Mouse (Mus musculus): ENCODE measurements around the gene Cdc123. TPM values are rescaled to one million over a fixed set of nuclear protein-coding genes. Genes with fewer than 3 reads are reported as not detected.

Cdc123 gene
- polyA plus RNA-seq, 1 experiment from 2014 or later, result 147 TPM

DNA sequence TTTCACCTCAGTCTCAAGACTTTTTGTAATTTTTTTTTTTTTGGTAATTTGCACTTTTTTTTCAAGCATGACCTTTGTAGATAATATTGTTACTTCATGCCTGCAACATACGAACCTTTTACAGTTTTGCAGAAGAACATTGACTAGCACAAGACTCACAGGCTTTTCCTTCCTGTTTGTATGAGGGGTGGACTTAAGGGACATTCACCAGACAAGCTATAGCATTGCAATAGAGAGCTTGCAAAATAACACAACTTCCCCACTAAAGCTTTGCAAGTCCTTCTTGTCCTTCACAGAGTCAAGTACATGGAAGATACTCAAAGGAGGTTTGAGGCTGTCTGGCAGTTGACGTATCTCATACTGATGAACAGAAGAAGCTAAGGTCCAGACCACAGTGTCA, 72.5 kb downstream of the Cdc123 start:
- H3K4me3 ChIP-seq (ENCODE audit: low read depth, low read length), result no peak overlapping the region
- H3K27me3 ChIP-seq (replicated peaks; ENCODE audit: insufficient read depth, low read length), result no peaks in the 10 kb centered on the region

DNA sequence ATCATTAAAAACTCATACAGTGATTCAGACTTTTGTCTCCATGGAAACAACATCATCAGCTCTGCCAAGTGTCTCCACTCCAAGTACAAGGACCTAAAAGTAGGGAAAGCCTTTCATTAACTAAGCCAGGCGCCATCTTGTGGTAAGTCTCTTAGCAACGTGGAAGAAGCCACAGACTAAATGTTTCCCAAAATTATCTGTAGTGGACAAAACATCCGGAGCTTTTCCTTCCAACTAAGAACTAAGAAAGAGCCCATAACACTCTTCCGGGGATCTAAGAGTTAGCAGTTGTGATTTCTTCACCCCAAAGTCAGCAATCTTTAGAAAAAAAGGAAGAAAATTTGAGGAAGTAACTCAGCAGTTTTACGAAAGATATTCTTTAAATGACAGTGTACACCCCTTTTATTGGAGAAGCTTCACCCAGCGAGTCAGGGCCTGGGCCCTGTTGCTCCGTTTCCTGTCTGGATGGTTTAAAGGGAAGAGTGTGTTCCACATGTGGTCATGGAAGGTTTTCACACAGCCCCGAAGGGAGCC, 74.2 kb downstream of the Cdc123 start:
- Histone ChIP-seq H3K27me3 (replicated peaks; ENCODE audit: insufficient read depth, low read length) (no peaks in the 10 kb centered on the region), H3K36me3 (ENCODE audit: insufficient read depth, low read length) (no peaks in the 10 kb centered on the region), H3K9ac (replicated peaks; ENCODE audit: low read depth) (no peak overlapping the region), H3K4me3 (ENCODE audit: low read depth, low read length) (no peak overlapping the region), H3K4me1 (ENCODE audit: insufficient read depth, low read depth, low read length) (no peaks in the 10 kb centered on the region), H3K27ac (ENCODE audit: low read length) (no peak overlapping the region), H3K9me3 (ENCODE audit: low read length) (no peaks in the 10 kb centered on the region), H3K4me2 (replicated peaks; ENCODE audit: low read depth, low read length) (no peak overlapping the region)
- WGBS, result 42% methylated on average over 8 of the region's 8 CpGs
- ATAC-seq (peak; percentile 33; the same call in 1 of the 2 replicates), DNase-seq (ENCODE audit: low spot score) (peak; percentile 71)
- 0 out of 2 replicates have a peak, but pooled peaks have one; percentile 16 for TF ChIP-seq EP300 (IDR thresholded peaks at IDR 0.05)
- peak; percentile 67 for TF ChIP-seq CTCF (IDR thresholded peaks at IDR 0.05)

More for the DNA sequence above, 72.5 kb downstream of the Cdc123 start:
- H3K9me3 ChIP-seq (ENCODE audit: low read length), result no peaks in the 10 kb centered on the region
- no peak overlapping the region for H3K4me2 ChIP-seq (replicated peaks; ENCODE audit: low read depth, low read length)
- TF ChIP-seq EP300 (IDR thresholded peaks at IDR 0.05), result no peak
- TF ChIP-seq CTCF (IDR thresholded peaks at IDR 0.05), result no peak
- WGBS, result 77% methylated on average over 2 of the region's 2 CpGs
- no peaks in the 10 kb centered on the region for H3K36me3 ChIP-seq (ENCODE audit: insufficient read depth, low read length)
- H3K27ac ChIP-seq (ENCODE audit: low read length), result no peak overlapping the region
- ATAC-seq (no peak), DNase-seq (ENCODE audit: low spot score) (peak; percentile 37)
- H3K4me1 ChIP-seq (ENCODE audit: insufficient read depth, low read depth, low read length), result no peaks in the 10 kb centered on the region
- no peak overlapping the region for H3K9ac ChIP-seq (replicated peaks; ENCODE audit: low read depth)

GRCm38 (mm10) chr2:5769630-5770029, 75.3 kb downstream of the Cdc123 start:
- H3K9ac ChIP-seq (replicated peaks; ENCODE audit: low read depth), result no peak overlapping the region
- no peak for TF ChIP-seq CTCF (IDR thresholded peaks at IDR 0.05)
- TF ChIP-seq EP300 (IDR thresholded peaks at IDR 0.05), result no peak
- no peaks in the 10 kb centered on the region for H3K4me1 ChIP-seq (ENCODE audit: insufficient read depth, low read depth, low read length)
- ATAC-seq (no peak), DNase-seq (ENCODE audit: low spot score) (no peak)
- H3K9me3 ChIP-seq (ENCODE audit: low read length), result no peaks in the 10 kb centered on the region
- no peak overlapping the region for H3K4me2 ChIP-seq (replicated peaks; ENCODE audit: low read depth, low read length)
- H3K27ac ChIP-seq (ENCODE audit: low read length), result no peak overlapping the region
- H3K4me3 ChIP-seq (ENCODE audit: low read depth, low read length), result no peak overlapping the region
- no peaks in the 10 kb centered on the region for H3K36me3 ChIP-seq (ENCODE audit: insufficient read depth, low read length)
- H3K27me3 ChIP-seq (replicated peaks; ENCODE audit: insufficient read depth, low read length), result no peaks in the 10 kb centered on the region

DNA sequence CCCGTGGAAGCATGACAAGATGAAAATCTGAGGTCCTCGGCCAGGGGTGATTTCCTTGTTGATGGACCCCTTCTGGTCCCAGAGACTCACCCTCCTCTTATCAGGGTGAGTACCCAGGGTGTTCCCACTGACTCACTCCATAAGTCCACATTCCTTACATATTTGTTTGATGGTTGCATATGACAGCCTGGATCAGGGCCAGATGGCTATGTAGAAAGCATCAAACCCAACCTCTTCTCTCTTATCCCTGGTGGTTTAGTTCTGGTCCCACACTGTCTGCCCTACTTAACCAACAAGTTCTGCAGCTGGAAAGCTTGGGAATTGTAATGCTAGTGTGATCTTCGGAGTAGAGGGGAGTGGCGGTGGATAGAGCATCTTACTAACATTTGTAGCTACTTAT, 76.0 kb downstream of the Cdc123 start:
- Histone ChIP-seq H3K36me3 (ENCODE audit: insufficient read depth, low read length) (no peaks in the 10 kb centered on the region), H3K27ac (ENCODE audit: low read length) (no peak overlapping the region)
- DNase-seq (ENCODE audit: low spot score), result no peak

GRCm38 (mm10) chr2:5762031-5762430, 82.9 kb downstream of the Cdc123 start:
- no peak for DNase-seq (ENCODE audit: low spot score)
- Histone ChIP-seq H3K9me3 (ENCODE audit: low read length) (no peaks in the 10 kb centered on the region), H3K4me3 (ENCODE audit: low read depth, low read length) (no peak overlapping the region), H3K4me2 (replicated peaks; ENCODE audit: low read depth, low read length) (no peak overlapping the region), H3K36me3 (ENCODE audit: insufficient read depth, low read length) (no peaks in the 10 kb centered on the region), H3K4me1 (ENCODE audit: insufficient read depth, low read depth, low read length) (no peaks in the 10 kb centered on the region), H3K9ac (replicated peaks; ENCODE audit: low read depth) (no peak overlapping the region), H3K27me3 (replicated peaks; ENCODE audit: insufficient read depth, low read length) (no peaks in the 10 kb centered on the region), H3K27ac (ENCODE audit: low read length) (no peak overlapping the region)
- 91% methylated on average over 3 of the region's 3 CpGs for WGBS
- no peak for ATAC-seq
- no peak; the same call in 1 of the 2 replicates for TF ChIP-seq CTCF (IDR thresholded peaks at IDR 0.05)
- TF ChIP-seq EP300 (IDR thresholded peaks at IDR 0.05), result no peak

More for the DNA sequence above, 76.0 kb downstream of the Cdc123 start:
- ATAC-seq, result no peak
- H3K9ac ChIP-seq (replicated peaks; ENCODE audit: low read depth), result no peak overlapping the region
- H3K4me1 ChIP-seq (ENCODE audit: insufficient read depth, low read depth, low read length), result no peaks in the 10 kb centered on the region
- no peaks in the 10 kb centered on the region for H3K27me3 ChIP-seq (replicated peaks; ENCODE audit: insufficient read depth, low read length)
- no peaks in the 10 kb centered on the region for H3K9me3 ChIP-seq (ENCODE audit: low read length)
- H3K4me2 ChIP-seq (replicated peaks; ENCODE audit: low read depth, low read length), result no peak overlapping the region
- no peak for TF ChIP-seq EP300 (IDR thresholded peaks at IDR 0.05)
- no peak for TF ChIP-seq CTCF (IDR thresholded peaks at IDR 0.05)
- WGBS, result 71% methylated on average over 4 of the region's 4 CpGs
- no peak overlapping the region for H3K4me3 ChIP-seq (ENCODE audit: low read depth, low read length)

- no peaks in the 10 kb centered on the region for H3K36me3 ChIP-seq (ENCODE audit: insufficient read depth, low read length)
These were observed 84.4 kb downstream of the Cdc123 start for GRCm38 (mm10) chr2:5760479-5761008.

More at GRCm38 (mm10) chr2:5760479-5761008, 84.4 kb downstream of the Cdc123 start:
- WGBS, result 95% methylated on average over 8 of the region's 8 CpGs
- DNase-seq (ENCODE audit: low spot score), result no peak
- Histone ChIP-seq H3K4me1 (ENCODE audit: insufficient read depth, low read depth, low read length) (no peaks in the 10 kb centered on the region), H3K9me3 (ENCODE audit: low read length) (no peaks in the 10 kb centered on the region), H3K27me3 (replicated peaks; ENCODE audit: insufficient read depth, low read length) (no peaks in the 10 kb centered on the region), H3K27ac (ENCODE audit: low read length) (no peak overlapping the region), H3K4me3 (ENCODE audit: low read depth, low read length) (no peak overlapping the region), H3K4me2 (replicated peaks; ENCODE audit: low read depth, low read length) (no peak overlapping the region), H3K9ac (replicated peaks; ENCODE audit: low read depth) (no peak overlapping the region)
- TF ChIP-seq CTCF (IDR thresholded peaks at IDR 0.05) (no peak), EP300 (IDR thresholded peaks at IDR 0.05) (no peak)
- ATAC-seq, result no peak

Measured in lung, postnatal 0 days (tissue).